Mouse (Mus musculus) granulocyte monocyte progenitor cell, adult 5-6 weeks (primary cell): ENCODE measurements around the gene Ppp1r15b. TPM values are rescaled to one million over a fixed set of nuclear protein-coding genes. Genes with fewer than 3 reads are reported as not detected.

Experiments used
- ATAC-seq: replicated peaks from 2 replicates; pipeline ENCODE4 v1.8.0; 2016; ENCODE audit warnings: mild to moderate bottlenecking, moderate TSS enrichment, inconsistent platforms; ENCODE audit not compliant: poor library complexity, severe bottlenecking
- total RNA-seq, 2 experiments: library from RNA; stranded (forward) in 1 of 2; stranded (reverse) in 1 of 2; fragments of 200-712, 200-1000 nt in 1 of 2; fragments of >200 nt in 1 of 2; fragmentation: Nextera tagmentation in 1 of 2; gene quantifications; 2 replicates each; pipeline ENCODE4 v1.2.3; 2014 to 2017

Ppp1r15b gene
- total RNA-seq, 2 experiments from 2014 or later = 53.9 to 78.5 TPM

- ATAC-seq = no peak
These were observed 52.4 kb downstream of the Ppp1r15b start for GRCm38 (mm10) chr1:133183141-133183925.

GRCm38 (mm10) chr1:133187948-133188680, 57.2 kb downstream of the Ppp1r15b start:
- ATAC-seq = no peak

GRCm38 (mm10) chr1:133188719-133189118, 57.8 kb downstream of the Ppp1r15b start:
- no peak for ATAC-seq

Other genes with a start within 250 kb of the Ppp1r15b start
- gene Mdm4, start 100.6 kb upstream of the Ppp1r15b start, total RNA-seq (2014; fragmentation: Nextera tagmentation) = 92.5 and 103 TPM in 2 replicates
- 77.9 and 121 TPM in 2 replicates for gene Mdm4, start 100.6 kb upstream of the Ppp1r15b start, total RNA-seq (2017)
- 2.4 and 3.2 TPM in 2 replicates for gene Pik3c2b, start 85.5 kb upstream of the Ppp1r15b start, total RNA-seq (2014; fragmentation: Nextera tagmentation)
- 1.1 and 1.4 TPM in 2 replicates for gene Pik3c2b, start 85.5 kb upstream of the Ppp1r15b start, total RNA-seq (2017)
- 0.32 and 1.7 TPM in 2 replicates for gene Plekha6, start 33.1 kb downstream of the Ppp1r15b start, total RNA-seq (2014; fragmentation: Nextera tagmentation)
- 0.65 TPM in 1 of 2 replicates, not detected in the other for gene Plekha6, start 33.1 kb downstream of the Ppp1r15b start, total RNA-seq (2017)
- not detected in 2 replicates for gene Golt1a, start 178.7 kb downstream of the Ppp1r15b start, total RNA-seq (2014; fragmentation: Nextera tagmentation)
- gene Golt1a, start 178.7 kb downstream of the Ppp1r15b start, total RNA-seq (2017) = not detected in 2 replicates
- not detected in 2 replicates for gene Kiss1, start 190.7 kb downstream of the Ppp1r15b start, total RNA-seq (2014; fragmentation: Nextera tagmentation)
- not detected in 2 replicates for gene Kiss1, start 190.7 kb downstream of the Ppp1r15b start, total RNA-seq (2017)
- gene Ren1, start 219.4 kb downstream of the Ppp1r15b start, total RNA-seq (2014; fragmentation: Nextera tagmentation) = not detected in 2 replicates
- not detected in 2 replicates for gene Ren1, start 219.4 kb downstream of the Ppp1r15b start, total RNA-seq (2017)
- gene Etnk2, start 232.4 kb downstream of the Ppp1r15b start, total RNA-seq (2014; fragmentation: Nextera tagmentation) = not detected in 2 replicates
- not detected in 2 replicates for gene Etnk2, start 232.4 kb downstream of the Ppp1r15b start, total RNA-seq (2017)